Mouse (Mus musculus) forebrain, embryonic 15.5 days (tissue): ENCODE measurements around the gene Ubxn6. TPM values are rescaled to one million over a fixed set of nuclear protein-coding genes. Genes with fewer than 3 reads are reported as not detected.
"Not testable (repeated sequence)": the region's sequence is repeated elsewhere in the genome, so short reads cannot be mapped to it uniquely, and the experiment has no call there.

ENCODE experiments used
- ATAC-seq: fragments of 200-750 bp; cut with Nextera tagmentation; replicated peaks from 2 replicates; pipeline ENCODE4 v1.8.0; 2017; ENCODE audit warnings: mild to moderate bottlenecking, moderate TSS enrichment, moderate library complexity
- H3K27ac ChIP-seq: fragments of 300-500 bp; sonication (generic); replicated peaks from 2 replicates; pipeline ENCODE4 v1.5.1; 2015; ENCODE audit warnings: mild to moderate bottlenecking, inconsistent platforms
- H3K27me3 ChIP-seq: fragments of 300-500 bp; sonication (generic); 2 replicates; pipeline ENCODE4 v1.6.1; 2015; ENCODE audit warnings: inconsistent platforms
- H3K36me3 ChIP-seq: fragments of 300-500 bp; sonication (generic); 2 replicates; pipeline ENCODE4 v1.6.1; 2015; ENCODE audit warnings: mild to moderate bottlenecking, inconsistent platforms
- H3K4me1 ChIP-seq: fragments of 300-500 bp; sonication (generic); 2 replicates; pipeline ENCODE4 v1.6.1; 2015; ENCODE audit warnings: inconsistent platforms
- H3K4me2 ChIP-seq: fragments of 300-500 bp; sonication (generic); replicated peaks from 2 replicates; pipeline ENCODE4 v1.6.1; 2015; ENCODE audit warnings: mild to moderate bottlenecking, inconsistent platforms
- H3K4me3 ChIP-seq: fragments of 300-500 bp; sonication (generic); 2 replicates; pipeline ENCODE4 v1.5.1; 2015; ENCODE audit warnings: mild to moderate bottlenecking, inconsistent platforms
- H3K9ac ChIP-seq: fragments of 300-500 bp; sonication (generic); replicated peaks from 2 replicates; pipeline ENCODE4 v1.6.1; 2015; ENCODE audit warnings: mild to moderate bottlenecking, inconsistent platforms
- H3K9me3 ChIP-seq: fragments of 300-500 bp; sonication (generic); 2 replicates; pipeline ENCODE4 v1.6.1; 2016; ENCODE audit warnings: inconsistent platforms
- WGBS: fragments of 180-500 bp; shearing (Covaris S2); methylation state at CpG from one replicate; pipeline ENCODE4 v1.1.7; 2015; ENCODE audit warnings: mixed read lengths; 5-methylcytosine and 5-hydroxymethylcytosine counted together
- polyA plus RNA-seq: library from polyadenylated mRNA; unstranded; fragments of >200 nt; fragmentation: Nextera tagmentation; extraction: Ambion mirVana; gene quantifications from 2 replicates; pipeline ENCODE4 v1.2.1, GENCODE M21; 2015

The Ubxn6 gene
- polyA plus RNA-seq, 1 experiment from 2014 or later = 89.5 TPM

DNA sequence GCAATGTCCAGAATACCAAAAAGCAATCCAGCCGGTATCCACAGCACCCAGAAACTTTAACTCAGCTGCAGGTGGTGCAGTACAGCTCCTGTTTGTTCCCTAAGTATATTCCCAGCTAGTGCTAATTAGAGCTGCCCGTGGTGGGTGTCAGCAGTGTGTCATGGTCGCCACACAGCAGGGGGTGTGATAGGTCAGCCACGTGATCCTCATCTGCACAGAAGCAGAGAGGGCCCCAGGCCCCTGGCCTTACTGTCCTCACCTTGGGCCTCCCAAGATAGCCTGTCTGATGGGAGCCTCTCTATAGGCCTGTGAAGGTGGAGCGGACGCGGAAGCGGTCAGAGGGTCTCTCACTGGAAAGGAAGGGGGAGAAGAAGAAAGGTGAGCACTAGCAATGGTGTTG lies 23.4 kb upstream of the Ubxn6 start:
- H3K36me3 ChIP-seq = peaks cover 75% of the 10 kb centered on the region
- no peak overlapping the region for H3K9ac ChIP-seq
- no peak overlapping the region for H3K4me2 ChIP-seq
- no peak overlapping the region for H3K27ac ChIP-seq
- no peaks in the 10 kb centered on the region for H3K9me3 ChIP-seq
- H3K27me3 ChIP-seq = no peaks in the 10 kb centered on the region
- no peak for ATAC-seq
- no peak overlapping the region for H3K4me3 ChIP-seq
- 89% methylated on average over 8 of the region's 8 CpGs for WGBS
- H3K4me1 ChIP-seq = no peaks in the 10 kb centered on the region

- peaks cover 62% of the 10 kb centered on the region for H3K36me3 ChIP-seq
- no peak overlapping the region for H3K9ac ChIP-seq
- no peaks in the 10 kb centered on the region for H3K27me3 ChIP-seq
- no peak overlapping the region for H3K4me3 ChIP-seq
- H3K4me1 ChIP-seq = no peaks in the 10 kb centered on the region
- H3K27ac ChIP-seq = no peak overlapping the region
- no peak for ATAC-seq
- 91% methylated on average over 12 of the region's 12 CpGs for WGBS
- no peak overlapping the region for H3K4me2 ChIP-seq
- H3K9me3 ChIP-seq = no peaks in the 10 kb centered on the region
Observed at GRCm38 (mm10) chr17:56096883-56097282, 22.1 kb upstream of the Ubxn6 start.

DNA sequence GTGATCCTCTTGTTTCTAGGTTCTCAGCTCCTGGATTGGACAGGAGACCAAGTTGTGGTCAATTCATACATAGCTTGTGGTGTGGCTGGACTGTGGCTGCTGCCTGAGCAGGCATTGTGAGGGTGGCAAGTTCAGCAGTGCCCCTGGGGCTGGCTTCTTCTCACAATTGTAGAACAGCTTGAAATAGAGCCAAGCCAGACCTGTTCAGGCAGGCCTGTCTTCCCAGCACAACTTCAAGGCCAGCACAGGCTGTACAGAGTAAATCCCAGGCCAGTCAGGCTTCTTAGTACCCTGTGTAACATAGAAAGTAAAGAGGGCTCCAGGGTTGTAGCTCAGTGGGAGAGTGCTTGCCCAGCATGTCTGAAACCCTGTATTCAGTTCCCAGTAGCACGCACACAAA lies 18.0 kb upstream of the Ubxn6 start:
- Histone ChIP-seq H3K9me3 (no peaks in the 10 kb centered on the region), H3K4me1 (no peaks in the 10 kb centered on the region), H3K36me3 (peaks cover 37% of the 10 kb centered on the region), H3K4me2 (no peak overlapping the region), H3K27ac (no peak overlapping the region), H3K4me3 (no peak overlapping the region), H3K9ac (no peak overlapping the region), H3K27me3 (no peaks in the 10 kb centered on the region)
- ATAC-seq = no peak
- 88% methylated on average over 1 of the region's 1 CpGs for WGBS

DNA sequence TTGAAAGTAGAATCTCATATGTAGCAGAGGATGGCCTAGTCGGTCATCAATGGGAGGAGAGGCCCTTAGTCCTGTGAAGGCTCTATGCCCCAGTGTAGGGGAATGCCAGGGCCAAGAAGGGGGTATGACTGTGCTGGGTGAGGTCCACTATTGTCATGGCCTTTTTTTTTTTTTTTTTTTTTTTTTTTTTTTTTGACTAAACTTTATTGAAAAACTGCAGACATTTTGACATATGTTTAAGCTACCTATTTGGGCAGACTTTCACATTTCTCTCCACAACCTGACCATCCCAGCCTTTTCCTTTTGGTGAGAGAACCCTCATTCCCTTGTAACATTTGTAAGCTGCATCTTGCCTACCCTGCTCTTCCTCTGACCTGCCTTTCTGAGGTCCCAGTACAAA lies 17.5 kb upstream of the Ubxn6 start:
- no peak overlapping the region for H3K9ac ChIP-seq
- ATAC-seq = no peak
- no peaks in the 10 kb centered on the region for H3K4me1 ChIP-seq
- peaks cover 34% of the 10 kb centered on the region for H3K36me3 ChIP-seq
- no peak overlapping the region for H3K4me2 ChIP-seq
- H3K4me3 ChIP-seq = no peak overlapping the region
- H3K9me3 ChIP-seq = no peaks in the 10 kb centered on the region
- H3K27ac ChIP-seq = no peak overlapping the region
- 85% methylated on average over 1 of the region's 1 CpGs for WGBS
- no peaks in the 10 kb centered on the region for H3K27me3 ChIP-seq

DNA sequence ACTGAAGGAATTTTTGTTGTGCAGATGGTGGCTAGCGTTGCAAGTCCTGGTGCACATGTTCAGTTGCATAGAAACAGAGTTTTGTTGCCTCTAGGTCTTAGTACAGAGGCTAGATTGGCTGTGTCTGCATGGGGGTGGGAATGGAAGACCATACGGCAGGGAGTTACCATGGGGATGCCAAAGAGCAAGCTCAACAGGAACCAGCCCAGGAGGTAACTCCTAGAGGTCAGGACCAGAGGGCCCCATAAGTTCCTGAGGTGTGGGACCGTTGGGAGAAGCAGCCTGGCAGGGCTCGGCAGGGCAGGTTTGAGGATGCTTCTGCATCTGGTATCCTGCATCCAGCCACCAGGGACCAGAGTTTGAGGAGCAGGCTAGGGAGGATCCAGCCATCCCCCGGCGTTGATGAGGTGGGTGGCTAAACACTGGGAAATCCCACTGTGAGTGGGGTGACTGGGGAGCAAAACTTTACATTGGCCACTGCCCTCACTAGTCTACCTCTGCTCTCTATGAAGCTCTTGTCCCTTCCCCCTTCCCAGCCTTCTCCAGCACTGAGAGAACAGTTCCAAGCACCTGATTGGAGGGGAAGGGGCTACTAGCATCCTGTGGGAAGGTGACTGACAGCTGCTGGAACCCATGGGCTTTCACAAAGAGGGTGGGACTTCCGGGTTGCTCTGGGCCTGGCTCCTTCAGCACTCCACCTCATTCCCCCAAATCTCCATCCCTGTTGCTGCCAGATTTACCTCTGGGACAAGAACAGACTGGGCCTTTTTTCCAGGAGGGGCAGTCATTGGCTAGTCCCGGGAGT lies 6.2 kb upstream of the Ubxn6 start:
- 6% methylated on average over 8 of the region's 8 CpGs for WGBS

GRCm38 (mm10) chr17:56079921-56080320 lies 5.1 kb upstream of the Ubxn6 start:
- peaks cover 38% of the 10 kb centered on the region for H3K4me1 ChIP-seq
- 2% methylated on average over 11 of the region's 11 CpGs for WGBS
- H3K9me3 ChIP-seq = no peaks in the 10 kb centered on the region
- peak overlapping the region; percentile 88 for H3K4me3 ChIP-seq
- peak overlapping the region; percentile 68; the same call in 1 of the 2 replicates for H3K27ac ChIP-seq
- H3K9ac ChIP-seq = peak overlapping the region; percentile 80
- H3K36me3 ChIP-seq = peaks cover 12% of the 10 kb centered on the region; the same call in 1 of the 2 replicates
- ATAC-seq = no peak
- no peaks in the 10 kb centered on the region for H3K27me3 ChIP-seq
- H3K4me2 ChIP-seq = peak overlapping the region; percentile 97

More for the DNA sequence above, 6.2 kb upstream of the Ubxn6 start:
- H3K27me3 ChIP-seq = no peaks in the 10 kb centered on the region
- ATAC-seq = peak; percentile 51
- no peaks in the 10 kb centered on the region for H3K9me3 ChIP-seq
- H3K4me1 ChIP-seq = peaks cover 32% of the 10 kb centered on the region
- H3K9ac ChIP-seq = peak overlapping the region; percentile 80
- peaks cover 12% of the 10 kb centered on the region; the same call in 1 of the 2 replicates for H3K36me3 ChIP-seq
- H3K4me2 ChIP-seq = peak overlapping the region; percentile 97
- peak overlapping the region; percentile 29; the same call in 1 of the 2 replicates for H3K27ac ChIP-seq
- H3K4me3 ChIP-seq = peak overlapping the region; percentile 88

DNA sequence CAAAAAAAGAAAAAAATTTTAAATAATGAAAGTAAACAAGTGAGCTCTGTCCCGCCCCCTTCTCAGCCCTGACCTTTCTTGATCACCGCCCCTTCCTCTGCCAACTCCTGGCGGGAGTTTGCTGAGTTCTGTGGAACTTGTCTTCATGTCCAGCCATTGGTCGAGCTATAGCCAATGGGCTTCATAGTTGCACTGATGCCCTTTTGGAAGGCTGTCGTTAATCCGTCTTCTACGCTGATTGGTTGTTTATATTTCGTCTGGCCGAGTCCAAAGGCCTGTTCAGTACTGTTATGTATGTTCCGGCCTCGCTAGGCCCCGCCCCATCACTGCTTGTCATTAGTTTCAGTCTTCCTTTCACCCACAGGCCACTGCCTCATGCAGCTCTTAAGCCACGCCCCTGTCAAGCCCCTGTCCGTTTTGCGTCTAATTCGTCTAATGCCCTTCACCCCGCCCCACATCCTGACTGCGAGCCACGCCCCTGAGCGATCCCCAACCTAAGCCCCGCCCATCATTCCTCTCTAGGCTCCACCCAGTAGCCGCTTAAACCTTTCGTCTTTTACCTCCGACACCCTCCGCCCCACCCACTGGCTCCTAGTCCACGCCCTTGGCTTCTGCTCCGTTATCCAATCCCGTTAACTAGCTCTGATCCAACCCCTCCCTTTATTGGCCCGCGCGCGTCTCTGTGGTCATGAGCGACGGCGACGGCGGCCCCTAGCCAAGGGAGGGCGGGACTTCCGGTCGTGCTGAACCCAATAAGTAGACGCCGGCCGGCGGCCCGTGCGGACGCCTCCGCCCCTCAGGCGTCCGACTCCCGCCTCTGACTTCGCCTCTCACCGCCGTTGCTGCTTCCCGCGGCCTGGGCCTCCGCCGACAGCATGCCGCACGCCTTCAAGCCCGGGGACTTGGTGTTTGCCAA lies 4.3 kb upstream of the Ubxn6 start, which contains the start of gene Hdgfl2:
Gene Hdgfl2 (plus strand): TSS at position 755 of the 916 bp plus-strand sequence.
- Histone ChIP-seq H3K27ac (peak within 1 kb of the TSS; percentile 68), H3K4me2 (peak within 1 kb of the TSS; percentile 97), H3K36me3 (peaks cover 9% of the 10 kb centered on the region; the same call in 1 of the 2 replicates), H3K9ac (peak within 1 kb of the TSS; percentile 80), H3K4me1 (peaks cover 39% of the 10 kb centered on the region), H3K27me3 (no peaks in the 10 kb centered on the region), H3K4me3 (peak within 1 kb of the TSS; percentile 88), H3K9me3 (no peaks in the 10 kb centered on the region)
- ATAC-seq = peak; percentile 92
- WGBS = under 1% methylated on average over 60 of the region's 61 CpGs

DNA sequence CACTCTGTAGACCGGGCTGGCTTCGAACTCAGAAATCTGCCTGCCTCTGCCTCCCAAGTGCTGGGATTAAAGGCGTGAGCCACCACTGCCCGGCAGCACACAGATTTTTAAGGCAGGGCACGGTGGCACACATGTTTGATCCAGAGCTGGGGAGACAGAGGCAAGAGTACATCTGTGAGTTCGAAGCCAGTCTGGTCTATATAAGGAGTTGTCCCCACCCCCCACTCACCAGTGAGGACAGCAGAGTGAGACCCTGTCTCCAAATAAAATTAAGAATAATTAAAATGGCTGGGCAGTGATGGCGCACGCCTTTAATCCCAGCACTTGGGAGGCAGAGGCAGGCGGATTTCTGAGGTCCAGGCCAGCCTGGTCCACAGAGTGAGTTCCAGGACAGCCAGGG lies 3.5 kb upstream of the Ubxn6 start:
- H3K9ac ChIP-seq, ATAC-seq, H3K36me3 ChIP-seq, H3K27me3 ChIP-seq, H3K9me3 ChIP-seq: not testable (repeated sequence)
- H3K4me2 ChIP-seq = peak overlapping the region; percentile 97; the same call in 1 of the 2 replicates
- WGBS = 65% methylated on average over 9 of the region's 9 CpGs
- 0 out of 2 replicates have a peak overlapping the region, but pooled peaks have one; percentile 35 for H3K27ac ChIP-seq
- H3K4me1 ChIP-seq = peaks cover 44% of the 10 kb centered on the region
- H3K4me3 ChIP-seq = peak overlapping the region; percentile 88

GRCm38 (mm10) chr17:56077523-56077922 lies 2.7 kb upstream of the Ubxn6 start:
- 89% methylated on average over 5 of the region's 5 CpGs for WGBS
- H3K4me3 ChIP-seq = no peak overlapping the region
- H3K9me3 ChIP-seq = no peaks in the 10 kb centered on the region
- H3K4me1 ChIP-seq = peaks cover 40% of the 10 kb centered on the region
- peaks cover 10% of the 10 kb centered on the region; the same call in 1 of the 2 replicates for H3K36me3 ChIP-seq
- H3K4me2 ChIP-seq = no peak overlapping the region
- no peak overlapping the region for H3K9ac ChIP-seq
- ATAC-seq = no peak
- H3K27me3 ChIP-seq = no peaks in the 10 kb centered on the region
- no peak overlapping the region for H3K27ac ChIP-seq

- Histone ChIP-seq H3K4me2 (peak overlapping the region; percentile 64), H3K4me3 (peak overlapping the region; percentile 54), H3K9me3 (no peaks in the 10 kb centered on the region), H3K9ac (peak overlapping the region; percentile 64), H3K36me3 (peaks cover 42% of the 10 kb centered on the region), H3K27ac (peak overlapping the region; percentile 83), H3K4me1 (peaks cover 15% of the 10 kb centered on the region), H3K27me3 (no peaks in the 10 kb centered on the region)
- ATAC-seq = peak; percentile 3
- 9% methylated on average over 22 of the region's 22 CpGs for WGBS
Observed at GRCm38 (mm10) chr17:56074097-56074826, 566 bp downstream of the Ubxn6 start.

DNA sequence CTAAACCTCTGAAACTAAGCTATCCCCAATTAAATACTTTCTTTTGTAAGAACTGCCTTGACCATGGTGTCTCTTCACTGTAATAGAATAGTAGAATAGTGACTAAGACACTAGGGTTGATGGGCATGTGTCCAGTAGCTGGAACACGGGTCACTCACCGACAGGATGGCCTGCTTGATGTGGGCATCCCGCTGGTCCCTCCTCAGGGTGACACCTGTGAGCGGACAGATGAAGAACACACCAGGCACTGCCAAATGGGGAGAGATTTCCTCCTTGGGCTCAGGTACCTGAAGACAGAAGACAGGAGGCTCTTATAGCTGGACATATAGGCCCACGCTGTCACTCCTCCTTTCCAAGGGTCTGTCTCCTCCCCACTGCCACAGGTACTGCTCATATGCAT lies 2.6 kb downstream of the Ubxn6 start:
- Histone ChIP-seq H3K27ac (no peak overlapping the region), H3K4me3 (no peak overlapping the region), H3K27me3 (no peaks in the 10 kb centered on the region), H3K9ac (no peak overlapping the region), H3K9me3 (no peaks in the 10 kb centered on the region), H3K36me3 (peaks cover 62% of the 10 kb centered on the region), H3K4me1 (peaks cover 15% of the 10 kb centered on the region), H3K4me2 (no peak overlapping the region)
- 92% methylated on average over 5 of the region's 5 CpGs for WGBS
- ATAC-seq = no peak
